Mouse (Mus musculus) heart, adult 2 months (tissue): ENCODE measurements around the gene Adam15.

Source experiments
- CTCF ChIP-seq: fragments of 200-600 bp; IDR thresholded peaks from 2 replicates; pipeline ENCODE4 v1.8.1; 2022; ENCODE audit warnings: antibody characterized with exemption, mild to moderate bottlenecking, moderate library complexity
- POLR2A ChIP-seq: fragments of 200-500 bp; IDR thresholded peaks from 2 replicates; pipeline ENCODE4 v1.6.1; 2011; ENCODE audit warnings: mild to moderate bottlenecking, low read depth, low read length, control low read depth; ENCODE audit not compliant: insufficient read depth

- TF ChIP-seq CTCF (no peak), POLR2A (peak; percentile 90)
Measured at GRCm38 (mm10) chr3:89393605-89394004, 43.8 kb upstream of the Adam15 start.
